Mouse (Mus musculus): ENCODE measurements around the gene Stab1. TPM values are rescaled to one million over a fixed set of nuclear protein-coding genes. Genes with fewer than 3 reads are reported as not detected.

Stab1 gene
- polyA plus RNA-seq, 1 experiment from 2014 or later, result 32.2 TPM

DNA sequence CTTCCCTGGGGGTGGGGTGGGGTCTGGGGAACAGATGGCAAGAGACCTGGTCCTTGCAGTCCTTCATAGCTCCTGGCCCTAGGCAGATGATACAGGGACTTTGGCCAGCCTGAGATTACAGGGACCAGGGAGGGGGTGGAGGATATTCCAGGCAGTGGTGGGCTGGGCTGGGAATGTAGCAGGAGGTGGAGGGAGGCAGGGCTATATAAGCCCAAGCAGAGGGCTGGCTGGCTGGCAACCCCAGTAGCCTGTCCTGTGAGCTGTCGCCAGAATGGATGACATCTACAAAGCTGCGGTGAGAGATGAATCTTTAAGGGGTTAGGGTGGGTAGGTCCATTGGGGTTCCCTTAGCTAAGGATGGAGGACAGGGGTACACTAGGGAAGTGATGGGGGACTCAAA lies 39.6 kb upstream of the Stab1 start, which contains the start of gene Tnnc1:
Tnnc1 (plus strand) TSS at position 229 of the 400 bp plus-strand sequence.
- peak within 1 kb of the TSS; percentile 90 for H3K4me2 ChIP-seq (ENCODE audit: low read depth, low read length)
- peak; percentile 47 for ATAC-seq (ENCODE audit: low read depth)
- WGBS (ENCODE audit: insufficient replicate concordance), result 69% methylated on average over 2 of the region's 2 CpGs
- peak within 1 kb of the TSS; percentile 84 for H3K9ac ChIP-seq (ENCODE audit: low read depth, low read length)
- peak within 1 kb of the TSS; percentile 85 for H3K4me3 ChIP-seq (ENCODE audit: low read depth, low read length)
- H3K36me3 ChIP-seq (ENCODE audit: control insufficient read depth, insufficient read depth), result peaks cover 3% of the 10 kb centered on the region; the same call in 1 of the 2 replicates
- H3K27me3 ChIP-seq (ENCODE audit: control insufficient read depth, insufficient read depth, low read depth, low read length), result no peaks in the 10 kb centered on the region
- peaks cover 24% of the 10 kb centered on the region for H3K4me1 ChIP-seq (ENCODE audit: control insufficient read depth, low read depth, low read length)
- H3K9me3 ChIP-seq (replicated peaks; ENCODE audit: control insufficient read depth, low read length), result no peaks in the 10 kb centered on the region
- H3K27ac ChIP-seq (ENCODE audit: low read length), result peak within 1 kb of the TSS; percentile 83

DNA sequence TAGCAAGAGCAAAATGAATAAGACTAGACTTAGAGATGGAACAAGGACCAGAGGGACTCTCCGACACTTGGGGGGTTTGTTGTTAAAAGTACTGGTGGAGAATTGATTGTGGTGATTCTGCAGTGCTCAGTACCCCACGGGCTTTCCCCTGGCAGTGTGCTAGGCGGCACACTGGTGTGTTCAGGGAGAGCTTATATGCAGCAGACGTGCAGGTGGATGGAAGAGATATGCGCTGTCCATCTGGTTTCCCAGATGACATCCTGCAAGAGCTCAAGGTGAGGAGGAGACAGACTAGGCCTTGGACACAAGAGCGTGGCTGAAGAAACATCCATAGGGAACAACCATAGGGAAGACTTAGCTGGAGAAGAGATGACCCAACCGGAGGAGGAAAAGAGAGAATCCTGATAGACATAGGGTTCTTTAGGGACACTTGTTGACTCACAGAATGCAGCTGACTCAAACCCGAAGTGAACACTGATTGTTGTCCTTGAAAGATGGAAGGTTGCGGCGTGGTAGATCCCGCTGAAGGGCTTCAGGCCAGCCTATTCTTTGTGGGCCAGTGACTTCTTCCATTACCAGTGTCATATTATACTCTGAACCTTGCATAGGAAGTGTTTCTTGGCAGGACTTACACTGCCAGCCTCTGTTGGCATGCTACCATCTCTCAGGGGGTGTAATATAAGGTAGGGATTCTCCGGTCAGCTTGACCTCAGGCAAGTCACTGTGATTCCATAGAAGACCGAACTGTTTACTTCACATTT lies 38.8 kb upstream of the Stab1 start:
- 61% methylated on average over 13 of the region's 13 CpGs for WGBS (ENCODE audit: insufficient replicate concordance)

DNA sequence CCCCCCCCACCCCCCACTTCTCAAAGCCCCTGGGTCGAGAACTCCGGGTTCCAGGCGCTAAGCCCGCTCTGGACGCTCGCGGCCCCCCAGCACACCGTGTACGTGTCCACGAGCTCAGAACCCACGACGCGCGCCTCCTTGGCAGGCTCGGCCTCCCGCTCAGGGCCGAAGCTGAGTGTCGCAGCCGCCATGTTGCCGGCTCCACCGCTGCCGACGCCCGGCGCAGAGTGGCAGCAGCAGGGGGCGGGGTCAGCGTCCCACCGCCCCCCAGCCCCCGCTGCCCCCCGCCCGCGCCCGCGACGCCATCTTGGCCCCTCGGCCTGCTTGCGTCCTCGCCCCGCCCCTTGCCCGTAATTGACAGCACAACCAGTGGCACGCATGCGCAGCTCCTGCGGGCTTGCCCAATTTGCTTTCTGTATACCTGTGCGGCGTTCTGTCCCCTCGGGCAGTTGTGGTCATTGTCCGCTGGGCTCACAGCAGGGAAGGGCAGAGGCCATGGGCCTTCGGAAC lies 38.1 kb upstream of the Stab1 start:
- peak; percentile 77 for ATAC-seq (ENCODE audit: low read depth)
- peaks cover 22% of the 10 kb centered on the region for H3K4me1 ChIP-seq (ENCODE audit: control insufficient read depth, low read depth, low read length)
- no peaks in the 10 kb centered on the region for H3K9me3 ChIP-seq (replicated peaks; ENCODE audit: control insufficient read depth, low read length)
- 1% methylated on average over 39 of the region's 48 CpGs for WGBS (ENCODE audit: insufficient replicate concordance)
- H3K4me2 ChIP-seq (ENCODE audit: low read depth, low read length), result peak overlapping the region; percentile 90
- peak overlapping the region; percentile 85 for H3K27ac ChIP-seq (ENCODE audit: low read length)
- peak overlapping the region; percentile 85 for H3K4me3 ChIP-seq (ENCODE audit: low read depth, low read length)
- peak overlapping the region; percentile 84 for H3K9ac ChIP-seq (ENCODE audit: low read depth, low read length)
- peaks cover 11% of the 10 kb centered on the region for H3K36me3 ChIP-seq (ENCODE audit: control insufficient read depth, insufficient read depth)
- H3K27me3 ChIP-seq (ENCODE audit: control insufficient read depth, insufficient read depth, low read depth, low read length), result no peaks in the 10 kb centered on the region

More for the DNA sequence above, 38.8 kb upstream of the Stab1 start:
- H3K4me1 ChIP-seq (ENCODE audit: control insufficient read depth, low read depth, low read length), result peaks cover 22% of the 10 kb centered on the region
- H3K9me3 ChIP-seq (replicated peaks; ENCODE audit: control insufficient read depth, low read length), result no peaks in the 10 kb centered on the region
- ATAC-seq (ENCODE audit: low read depth), result peak; percentile 63
- H3K9ac ChIP-seq (ENCODE audit: low read depth, low read length), result peak overlapping the region; percentile 84
- peak overlapping the region; percentile 83 for H3K27ac ChIP-seq (ENCODE audit: low read length)
- peaks cover 5% of the 10 kb centered on the region; the same call in 1 of the 2 replicates for H3K36me3 ChIP-seq (ENCODE audit: control insufficient read depth, insufficient read depth)
- peak overlapping the region; percentile 90 for H3K4me2 ChIP-seq (ENCODE audit: low read depth, low read length)
- peak overlapping the region; percentile 85 for H3K4me3 ChIP-seq (ENCODE audit: low read depth, low read length)
- no peaks in the 10 kb centered on the region for H3K27me3 ChIP-seq (ENCODE audit: control insufficient read depth, insufficient read depth, low read depth, low read length)

DNA sequence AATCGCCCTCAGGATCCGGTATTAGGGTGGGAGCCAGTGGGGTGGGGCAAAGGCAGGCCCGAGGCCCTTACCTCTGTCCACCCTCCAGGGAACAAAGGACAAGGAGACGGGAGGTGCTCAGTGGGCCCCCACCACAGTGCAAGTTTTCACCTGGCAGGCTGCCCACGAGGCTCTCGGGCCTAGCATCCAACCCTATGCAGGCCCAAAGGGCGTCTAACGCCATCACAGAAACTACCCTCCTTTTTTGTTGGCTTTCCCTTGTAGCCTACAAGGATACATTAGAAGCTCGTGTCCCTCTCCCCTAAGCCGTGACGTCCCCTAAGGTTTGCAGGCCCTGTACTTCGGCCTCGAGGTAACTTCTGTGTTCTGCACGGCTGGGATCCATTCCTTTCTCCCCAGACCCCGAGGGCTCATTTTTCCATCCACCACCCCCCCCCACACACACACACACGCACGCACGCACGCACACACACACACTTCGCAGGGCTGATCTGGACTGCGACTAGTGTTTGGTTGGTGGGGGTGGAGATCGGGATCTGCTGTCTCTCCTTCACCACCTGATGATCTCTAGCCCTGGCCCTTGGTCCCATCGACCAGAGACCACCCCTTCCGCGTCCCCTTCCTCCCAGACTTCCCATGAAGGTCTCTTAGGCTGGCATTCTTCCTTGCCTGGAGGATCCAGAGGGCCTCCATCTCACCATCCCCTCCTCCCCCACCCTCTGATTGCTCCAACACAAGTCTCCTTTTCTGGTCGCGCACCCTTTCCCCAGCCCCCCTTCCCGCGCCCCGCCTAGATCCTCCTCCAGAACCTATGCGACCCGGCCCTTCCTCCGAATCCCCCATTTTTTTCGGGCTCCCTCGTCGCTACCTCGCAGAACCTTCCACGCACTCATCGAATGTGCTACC lies 37.4 kb upstream of the Stab1 start:
- Histone ChIP-seq H3K4me3 (ENCODE audit: low read depth, low read length) (peak overlapping the region; percentile 85), H3K27me3 (ENCODE audit: control insufficient read depth, insufficient read depth, low read depth, low read length) (no peaks in the 10 kb centered on the region), H3K36me3 (ENCODE audit: control insufficient read depth, insufficient read depth) (peaks cover 15% of the 10 kb centered on the region), H3K4me2 (ENCODE audit: low read depth, low read length) (peak overlapping the region; percentile 90), H3K9ac (ENCODE audit: low read depth, low read length) (peak overlapping the region; percentile 84), H3K4me1 (ENCODE audit: control insufficient read depth, low read depth, low read length) (peaks cover 22% of the 10 kb centered on the region), H3K27ac (ENCODE audit: low read length) (peak overlapping the region; percentile 85), H3K9me3 (replicated peaks; ENCODE audit: control insufficient read depth, low read length) (no peaks in the 10 kb centered on the region)
- WGBS (ENCODE audit: insufficient replicate concordance), result under 1% methylated on average over 39 of the region's 39 CpGs
- peak; percentile 7; the same call in 1 of the 2 replicates for ATAC-seq (ENCODE audit: low read depth)

DNA sequence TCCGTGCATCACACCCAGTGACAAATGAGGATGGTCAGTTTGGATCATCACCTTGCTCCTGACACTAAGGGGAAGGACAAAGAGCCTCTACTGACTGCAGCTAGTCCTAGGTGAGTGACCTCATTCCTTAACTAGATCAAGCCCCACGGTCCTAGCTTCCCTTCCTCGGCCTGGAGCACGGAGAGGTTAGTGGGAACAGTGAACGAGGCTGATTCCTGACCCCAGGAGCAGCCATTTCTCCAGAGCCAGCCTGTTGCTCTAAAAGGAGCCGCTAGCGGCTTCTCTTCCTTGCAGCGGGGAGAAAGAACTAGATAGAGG lies 36.8 kb upstream of the Stab1 start:
- Histone ChIP-seq H3K4me1 (ENCODE audit: control insufficient read depth, low read depth, low read length) (peaks cover 22% of the 10 kb centered on the region), H3K4me2 (ENCODE audit: low read depth, low read length) (peak overlapping the region; percentile 90), H3K36me3 (ENCODE audit: control insufficient read depth, insufficient read depth) (peaks cover 15% of the 10 kb centered on the region), H3K9me3 (replicated peaks; ENCODE audit: control insufficient read depth, low read length) (no peaks in the 10 kb centered on the region), H3K4me3 (ENCODE audit: low read depth, low read length) (peak overlapping the region; percentile 85), H3K27ac (ENCODE audit: low read length) (peak overlapping the region; percentile 85), H3K9ac (ENCODE audit: low read depth, low read length) (peak overlapping the region; percentile 84), H3K27me3 (ENCODE audit: control insufficient read depth, insufficient read depth, low read depth, low read length) (no peaks in the 10 kb centered on the region)
- WGBS (ENCODE audit: insufficient replicate concordance), result 14% methylated on average over 8 of the region's 8 CpGs
- ATAC-seq (ENCODE audit: low read depth), result no peak

DNA sequence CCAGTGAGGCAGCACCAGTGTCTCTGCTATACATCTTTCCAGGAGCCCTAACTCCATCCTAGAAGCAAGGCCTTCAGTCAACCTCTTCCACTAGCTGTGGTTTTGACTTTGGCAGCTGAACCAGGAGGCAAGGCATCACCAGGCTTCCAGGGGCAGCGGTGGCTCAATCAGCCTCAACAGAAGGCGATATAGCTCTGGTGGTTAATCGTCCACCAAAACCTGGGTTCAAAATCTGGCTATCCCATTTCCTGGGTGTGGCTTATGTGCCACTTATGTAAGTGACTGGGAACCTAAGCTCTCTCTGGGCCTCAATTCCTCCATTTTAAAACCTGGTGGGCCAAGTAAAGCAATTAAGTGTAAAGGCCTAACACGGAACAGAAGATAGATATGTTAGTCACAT lies 36.4 kb upstream of the Stab1 start:
- H3K9ac ChIP-seq (ENCODE audit: low read depth, low read length), result peak overlapping the region; percentile 84
- H3K4me3 ChIP-seq (ENCODE audit: low read depth, low read length), result peak overlapping the region; percentile 85
- H3K4me1 ChIP-seq (ENCODE audit: control insufficient read depth, low read depth, low read length), result peaks cover 22% of the 10 kb centered on the region
- no peak for ATAC-seq (ENCODE audit: low read depth)
- H3K36me3 ChIP-seq (ENCODE audit: control insufficient read depth, insufficient read depth), result peaks cover 15% of the 10 kb centered on the region
- H3K4me2 ChIP-seq (ENCODE audit: low read depth, low read length), result peak overlapping the region; percentile 90
- no peaks in the 10 kb centered on the region for H3K9me3 ChIP-seq (replicated peaks; ENCODE audit: control insufficient read depth, low read length)
- 34% methylated on average over 4 of the region's 4 CpGs for WGBS (ENCODE audit: insufficient replicate concordance)
- no peaks in the 10 kb centered on the region for H3K27me3 ChIP-seq (ENCODE audit: control insufficient read depth, insufficient read depth, low read depth, low read length)
- peak overlapping the region; percentile 85 for H3K27ac ChIP-seq (ENCODE audit: low read length)

DNA sequence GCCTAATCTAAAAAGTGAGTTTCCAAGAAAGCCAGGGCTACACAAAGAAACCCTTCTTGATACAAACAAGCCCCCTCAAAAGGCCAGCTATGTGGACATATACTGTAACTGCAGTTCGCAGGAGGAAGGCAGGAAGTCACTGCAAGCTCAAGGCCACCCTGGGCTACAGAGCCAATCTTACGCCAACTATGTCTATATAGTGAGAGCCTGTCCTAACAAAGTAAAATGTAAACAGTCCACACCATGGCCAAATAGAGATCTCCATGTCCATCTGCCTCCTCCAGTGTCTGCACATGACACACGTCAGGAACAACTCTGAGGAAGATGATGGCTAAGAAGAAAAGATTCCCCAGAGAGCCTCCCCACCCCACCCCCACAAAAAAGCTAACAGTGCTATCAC lies 31.6 kb upstream of the Stab1 start:
- H3K4me2 ChIP-seq (ENCODE audit: low read depth, low read length), result no peak overlapping the region
- no peak overlapping the region for H3K4me3 ChIP-seq (ENCODE audit: low read depth, low read length)
- peaks cover 17% of the 10 kb centered on the region for H3K36me3 ChIP-seq (ENCODE audit: control insufficient read depth, insufficient read depth)
- peak; percentile 80 for ATAC-seq (ENCODE audit: low read depth)
- H3K4me1 ChIP-seq (ENCODE audit: control insufficient read depth, low read depth, low read length), result peaks cover 19% of the 10 kb centered on the region
- H3K9me3 ChIP-seq (replicated peaks; ENCODE audit: control insufficient read depth, low read length), result no peaks in the 10 kb centered on the region
- no peaks in the 10 kb centered on the region for H3K27me3 ChIP-seq (ENCODE audit: control insufficient read depth, insufficient read depth, low read depth, low read length)
- WGBS (ENCODE audit: insufficient replicate concordance), result 82% methylated on average over 3 of the region's 3 CpGs
- peak overlapping the region; percentile 58 for H3K27ac ChIP-seq (ENCODE audit: low read length)
- no peak overlapping the region for H3K9ac ChIP-seq (ENCODE audit: low read depth, low read length)

DNA sequence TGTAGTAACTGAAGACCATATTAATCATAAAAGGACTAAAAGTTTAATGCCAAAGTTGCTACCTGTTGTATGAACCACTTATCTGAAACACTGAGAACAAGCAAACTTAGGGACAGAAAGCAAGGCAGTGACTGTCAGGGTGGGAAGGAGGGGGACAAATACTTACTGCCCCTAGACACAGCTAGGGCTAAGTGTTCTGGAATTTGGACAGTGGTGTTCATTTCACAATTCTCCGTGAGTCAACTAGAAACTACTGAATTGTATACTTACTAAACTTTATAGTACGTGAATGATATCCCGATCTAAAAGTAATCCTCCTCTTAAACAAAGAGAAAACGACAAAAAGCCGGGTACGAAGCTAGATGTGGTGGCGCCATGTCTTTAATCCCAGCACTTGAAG lies 31.2 kb upstream of the Stab1 start:
- ATAC-seq (ENCODE audit: low read depth), result peak; percentile 52
- no peak overlapping the region for H3K4me3 ChIP-seq (ENCODE audit: low read depth, low read length)
- WGBS (ENCODE audit: insufficient replicate concordance), result 80% methylated on average over 7 of the region's 7 CpGs
- H3K27me3 ChIP-seq (ENCODE audit: control insufficient read depth, insufficient read depth, low read depth, low read length), result no peaks in the 10 kb centered on the region
- peaks cover 18% of the 10 kb centered on the region for H3K4me1 ChIP-seq (ENCODE audit: control insufficient read depth, low read depth, low read length)
- H3K36me3 ChIP-seq (ENCODE audit: control insufficient read depth, insufficient read depth), result peaks cover 17% of the 10 kb centered on the region
- no peaks in the 10 kb centered on the region for H3K9me3 ChIP-seq (replicated peaks; ENCODE audit: control insufficient read depth, low read length)
- no peak overlapping the region for H3K4me2 ChIP-seq (ENCODE audit: low read depth, low read length)
- no peak overlapping the region for H3K9ac ChIP-seq (ENCODE audit: low read depth, low read length)
- peak overlapping the region; percentile 58 for H3K27ac ChIP-seq (ENCODE audit: low read length)

Measured in liver, embryonic 16.5 days (tissue).